Comparison of ENCODE assay signal across 8 mouse cellular contexts in genomic region chr2:58567066-58567810, GRCm38 (mm10). TPM values are rescaled to one million over a fixed set of nuclear protein-coding genes. Genes with fewer than 3 reads are reported as not detected.
DNase-seq lines count a peak whose midpoint lies in the region; ATAC-seq and TF ChIP-seq lines count a peak whose summit lies in the region.

Acvr1 (minus strand) TSS chr2:58567157.
Upp2 (plus strand) TSS chr2:58567298.

- peak; percentile 94 for ATAC-seq in hindbrain, postnatal 0 days
- peak; percentile 88 for ATAC-seq in megakaryocyte, adult 5-6 weeks (ENCODE audit: poor library complexity, severe bottlenecking)

- H3K4me2 ChIP-seq in hindbrain, postnatal 0 days (ENCODE audit: low read depth, low read length), result peak within 1 kb of the TSS; percentile 72

- peak; percentile 89 for DNase-seq in ZHBTc4 (ENCODE audit: low read depth, low spot score)
- peak; percentile 90 for DNase-seq in cerebellum, postnatal 36 days
- DNase-seq in gastrocnemius, adult 8-10 months (ENCODE audit: low spot score in 2 of 2), result peak; percentile 82 to 90
- DNase-seq in hindbrain, postnatal 0 days (ENCODE audit: low spot score), result peak; percentile 94
- peak; percentile 69 to 87 for DNase-seq in left cerebral cortex, adult 9 months (ENCODE audit: low spot score in 2 of 2)
- peak; percentile 94 to 96 for DNase-seq in right cerebral cortex, postnatal 10 days (ENCODE audit: low spot score in 2 of 2)
- peak; percentile 82 to 86 for DNase-seq in urinary bladder, postnatal 4 days (ENCODE audit: low spot score in 2 of 2)

- TF ChIP-seq CTCF in hindbrain, postnatal 0 days (IDR thresholded peaks at IDR 0.05; ENCODE audit: low read depth), result no peak

- H3K27me3 ChIP-seq in hindbrain, postnatal 0 days (ENCODE audit: insufficient read depth, low read length), result no peaks in the 10 kb centered on the region

- peak within 1 kb of the TSS; percentile 93 for H3K4me3 ChIP-seq in hindbrain, postnatal 0 days (ENCODE audit: low read length)

- H3K27ac ChIP-seq in hindbrain, postnatal 0 days, result peak within 1 kb of the TSS; percentile 99

- no peaks in the 10 kb centered on the region for H3K36me3 ChIP-seq in hindbrain, postnatal 0 days (ENCODE audit: insufficient read depth, low read length)

- 1% methylated on average over 36 of the region's 80 CpGs for WGBS in hindbrain, postnatal 0 days

- H3K4me1 ChIP-seq in hindbrain, postnatal 0 days (ENCODE audit: insufficient read depth, low read length), result peaks cover 19% of the 10 kb centered on the region

- peak within 1 kb of the TSS; percentile 92 for H3K9ac ChIP-seq in hindbrain, postnatal 0 days (replicated peaks; ENCODE audit: low read length)

- no peaks in the 10 kb centered on the region for H3K9me3 ChIP-seq in hindbrain, postnatal 0 days (ENCODE audit: low read length)

RNA-seq across cellular contexts. Expression of gene Acvr1, which starts in this region (rescaled TPM):
- total RNA-seq in gastrocnemius, adult 8-10 months (2022), result 10 to 100 TPM; 15.6 to 29.8 (median 19.0) TPM
- 11.5 and 12.5 TPM in 2 replicates for total RNA-seq in hindbrain, postnatal 0 days (2014; rRNA removed)
- polyA plus RNA-seq in hindbrain, postnatal 0 days (2015; fragmentation: Nextera tagmentation; extraction: Ambion mirVana), result 4.9 and 5.0 TPM in 2 replicates
- 9.6 and 13.2 TPM in 2 replicates for total RNA-seq in megakaryocyte, adult 5-6 weeks (2015)
- total RNA-seq in megakaryocyte, adult 5-6 weeks (2017), result 3.0 and 3.1 TPM in 2 replicates

RNA-seq across cellular contexts. Expression of gene Upp2, which starts in this region (rescaled TPM):
- total RNA-seq in gastrocnemius, adult 8-10 months (2022), result 1 to 10 TPM; 1.5 to 2.8 (median 2.2) TPM
- 6.8 and 7.8 TPM in 2 replicates for total RNA-seq in hindbrain, postnatal 0 days (2014; rRNA removed)
- polyA plus RNA-seq in hindbrain, postnatal 0 days (2015; fragmentation: Nextera tagmentation; extraction: Ambion mirVana), result 10.4 and 11.8 TPM in 2 replicates
- total RNA-seq in megakaryocyte, adult 5-6 weeks (2015), result 1.0 and 1.2 TPM in 2 replicates
- total RNA-seq in megakaryocyte, adult 5-6 weeks (2017), result 0.70 TPM in 1 of 2 replicates, not detected in the other

Comparison
In these comparisons a context has a peak if more than half of its experiments do, and no peak if none do; other contexts are left out.
1. Peak in every context shown above with its lines: DNase-seq, ATAC-seq, H3K4me3 ChIP-seq and H3K27ac ChIP-seq.